Mouse (Mus musculus): ENCODE measurements around the gene Ptafr.

DNA sequence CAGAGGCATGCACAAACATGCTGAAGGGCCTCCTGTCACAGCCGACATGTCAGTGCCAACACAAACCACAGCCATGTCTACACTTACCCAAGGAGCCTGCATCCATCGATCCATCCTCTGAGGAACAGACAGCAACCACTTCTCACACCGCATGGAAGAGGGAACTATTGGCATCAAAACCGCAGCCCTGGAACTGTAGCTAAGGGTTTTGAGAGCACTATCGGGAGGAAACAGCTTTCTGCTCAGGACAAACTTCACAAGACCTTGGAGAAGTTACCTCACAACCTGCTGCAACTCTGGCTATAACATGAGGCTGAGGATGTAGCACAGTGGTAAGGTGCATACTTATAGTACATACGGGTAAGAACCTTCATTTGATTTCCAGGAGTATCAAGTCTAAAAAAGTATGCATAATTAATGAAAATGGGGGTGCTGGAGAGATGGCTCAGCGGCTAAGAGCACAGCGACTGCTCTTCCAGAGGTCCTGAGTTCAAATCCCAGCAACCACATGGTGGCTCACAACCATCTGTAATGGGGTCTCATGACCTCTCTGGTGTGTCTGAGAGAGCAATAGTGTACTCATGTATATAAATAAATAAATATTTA is 35.8 kb upstream of the Ptafr start:
- TF ChIP-seq POLR2A (IDR thresholded peaks at IDR 0.05; ENCODE audit: borderline replicate concordance, insufficient read depth, low read length), result no peak
- no peak for TF ChIP-seq CTCF (IDR thresholded peaks at IDR 0.05; ENCODE audit: borderline replicate concordance, insufficient read depth, low read depth, low read length)

Measured in cerebellum, adult 2 months (tissue).